Mouse (Mus musculus) layer of hippocampus, postnatal 14 days (tissue): ENCODE measurements around the gene Csnk1g2. TPM values are rescaled to one million over a fixed set of nuclear protein-coding genes. Genes with fewer than 3 reads are reported as not detected.

Source experiments
- DNase-seq, 2 experiments: peaks; one replicate each; pipeline ENCODE4 v3.0.0; 2021 to 2022; ENCODE audit warnings: low spot score in 2 of 2, mixed read lengths in 1 of 2
- long read RNA-seq, 2 experiments: library from polyadenylated mRNA; stranded (forward); transcript quantifications; one replicate each; pipeline ENCODE4 v2.0.0; 2021
- total RNA-seq, 2 experiments: library from RNA; stranded (reverse); gene quantifications; 2 replicates each; pipeline ENCODE4 v1.2.3; 2021

Csnk1g2 gene
- total RNA-seq, result 100 to 1,000 TPM; 176 to 180 TPM
- long read RNA-seq, experiment 1, transcript Csnk1g2-201 (11 exons, 2,348 nt), result major isoform, 15 of 193 reads
- long read RNA-seq, experiment 1, partial matches to known transcripts, result 14 of 193 reads
- long read RNA-seq, experiment 1, other reads (novel, unspliced or antisense), result 163 of 193 reads
- long read RNA-seq, experiment 2, transcript Csnk1g2-201 (11 exons, 2,348 nt), result major isoform, 24 of 199 reads
- long read RNA-seq, experiment 2, partial matches to known transcripts, result 10 of 199 reads
- long read RNA-seq, experiment 2, other reads (novel, unspliced or antisense), result 163 of 199 reads

DNA sequence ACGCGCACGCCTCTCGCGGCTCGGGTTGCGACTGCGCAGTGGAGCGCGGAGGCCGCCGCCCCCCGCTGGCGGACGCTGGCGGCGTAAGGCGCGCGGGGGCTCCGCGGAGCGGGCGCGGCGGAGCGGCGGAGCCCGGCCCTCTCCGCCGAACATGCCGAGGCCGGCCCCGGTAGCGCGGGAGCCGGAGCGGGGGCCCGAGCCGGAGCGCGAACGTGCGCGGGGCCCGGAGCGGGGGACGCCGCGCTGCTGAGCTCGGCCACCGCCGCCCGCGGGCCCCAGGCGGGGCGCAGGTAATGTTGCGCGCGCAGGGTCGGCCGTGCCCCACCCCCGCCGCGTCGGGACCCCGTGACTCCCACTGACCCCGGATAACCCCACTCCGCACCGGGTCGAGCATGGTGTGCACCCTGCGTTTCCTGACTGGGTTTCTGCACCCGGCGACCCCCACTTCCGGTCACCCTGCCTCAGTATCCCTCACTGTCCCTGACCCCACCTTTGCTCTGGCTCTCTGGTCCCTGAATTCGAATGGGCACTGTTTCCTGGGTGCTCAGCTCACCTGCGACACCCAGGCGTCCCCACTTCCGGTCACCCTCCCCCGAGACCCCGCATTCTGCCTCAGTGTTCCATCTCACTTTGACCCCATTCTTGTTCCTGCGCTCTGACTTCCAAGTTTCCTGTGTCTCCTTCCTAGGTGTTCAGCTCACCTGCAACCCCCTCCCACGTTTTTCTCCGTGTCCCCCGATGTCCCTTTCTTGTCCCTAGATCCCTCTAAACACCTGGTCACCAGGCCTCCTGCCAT lies at the start of gene Csnk1g2:
Gene Csnk1g2 (plus strand): TSS at position 178 of the 796 bp plus-strand sequence.
- DNase-seq, result peak; percentile 50 to 64

DNA sequence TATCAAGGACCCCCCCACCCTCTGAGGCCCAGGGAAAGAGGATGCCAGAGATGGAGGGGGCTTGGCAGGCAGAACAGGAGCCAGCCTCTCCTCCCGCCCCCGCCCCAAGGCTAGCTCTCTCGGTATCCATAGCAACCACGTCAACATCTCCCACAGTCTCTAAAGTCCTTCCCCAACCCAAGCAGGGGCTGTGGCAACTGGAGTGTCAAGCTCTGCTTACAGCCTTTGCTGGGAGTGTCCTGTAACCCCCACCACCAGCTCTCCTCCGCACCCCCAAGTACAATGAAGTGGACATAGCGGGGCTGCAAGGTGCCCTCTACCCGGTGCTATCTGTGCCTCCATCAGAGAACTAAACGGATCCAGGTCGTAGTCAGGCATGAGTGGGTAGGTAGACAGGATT lies 48.7 kb upstream of the Csnk1g2 start:
- DNase-seq, result no peak

DNA sequence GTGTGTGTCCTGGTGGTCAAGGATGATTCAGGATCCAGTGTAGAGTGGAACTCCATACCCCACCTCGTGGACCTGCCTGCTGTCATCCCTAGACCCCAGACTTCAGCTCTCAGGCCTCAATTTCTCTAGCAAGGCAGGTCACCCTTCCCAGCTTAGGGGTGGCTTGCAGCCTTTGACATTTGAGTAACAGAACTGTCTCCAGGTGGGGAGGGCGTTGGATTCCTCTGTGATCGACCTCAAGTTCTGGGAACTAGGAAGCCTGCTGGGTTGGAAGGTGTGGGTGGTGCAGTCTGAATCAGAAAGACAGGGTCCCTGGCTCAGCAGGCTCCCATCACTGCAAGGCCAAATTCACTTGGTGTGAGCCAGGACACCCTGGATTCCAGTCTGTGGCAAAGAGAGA lies 47.7 kb upstream of the Csnk1g2 start:
- DNase-seq, result no peak

DNA sequence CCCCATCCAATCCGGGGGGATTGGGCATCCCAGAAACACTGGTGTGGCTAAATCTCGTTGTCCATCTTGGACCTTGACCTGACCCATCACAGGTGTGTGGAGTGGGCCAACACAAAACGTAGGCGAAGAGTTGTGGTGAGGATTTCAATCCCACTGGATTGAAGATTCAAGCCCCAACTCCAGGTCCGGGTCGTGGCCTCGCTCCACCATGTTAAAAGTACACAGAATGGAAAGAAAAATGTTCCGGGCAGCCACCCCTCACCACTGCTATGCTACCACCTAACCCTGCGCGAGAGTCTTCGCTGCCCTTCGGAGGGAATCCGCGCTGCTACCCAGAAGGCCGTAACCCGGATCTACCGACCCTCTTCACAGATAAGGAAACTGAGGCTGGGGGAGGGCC lies 46.7 kb upstream of the Csnk1g2 start:
- DNase-seq, result no peak

DNA sequence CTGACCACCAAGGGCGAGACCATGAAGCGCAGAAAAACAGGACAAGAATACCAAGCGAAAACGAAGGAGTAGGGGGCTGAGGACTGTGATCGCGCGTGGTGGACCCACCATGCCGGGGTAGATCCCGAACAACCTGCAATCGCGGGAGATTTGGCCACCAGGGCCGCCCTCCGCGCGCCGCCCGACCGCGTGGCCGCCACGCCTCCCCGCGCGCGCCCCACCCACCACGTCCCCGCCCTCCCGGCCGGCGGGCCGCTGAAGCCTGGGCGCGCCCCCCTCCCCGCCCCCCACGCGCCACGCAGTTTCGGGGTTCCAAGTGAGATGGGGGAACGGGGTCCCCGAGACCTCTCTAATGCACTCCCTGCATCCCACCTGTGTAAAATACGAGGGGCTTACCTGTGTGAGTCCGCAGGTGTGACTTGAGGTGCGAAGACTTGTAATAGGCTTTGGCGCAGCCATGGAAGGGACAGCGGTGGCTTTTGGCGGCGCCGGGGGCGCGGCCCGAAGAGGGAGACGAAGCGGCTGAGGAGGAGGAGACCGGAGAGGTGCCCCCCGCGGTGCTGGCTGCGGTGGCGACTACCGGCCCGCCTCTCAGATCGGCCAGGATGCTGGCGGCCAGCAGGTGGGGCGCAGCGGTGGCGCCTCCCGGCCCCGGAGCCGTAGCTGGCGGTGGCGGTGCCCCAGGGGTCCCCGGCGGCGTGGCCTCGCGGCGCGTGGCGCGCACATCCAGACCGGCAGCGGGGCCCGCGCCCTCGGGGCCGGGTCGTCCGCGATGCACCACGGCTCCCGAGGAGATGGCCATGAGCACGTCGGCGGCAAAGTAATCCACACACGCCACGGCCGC lies 46.1 kb upstream of the Csnk1g2 start:
- DNase-seq, result no peak

DNA sequence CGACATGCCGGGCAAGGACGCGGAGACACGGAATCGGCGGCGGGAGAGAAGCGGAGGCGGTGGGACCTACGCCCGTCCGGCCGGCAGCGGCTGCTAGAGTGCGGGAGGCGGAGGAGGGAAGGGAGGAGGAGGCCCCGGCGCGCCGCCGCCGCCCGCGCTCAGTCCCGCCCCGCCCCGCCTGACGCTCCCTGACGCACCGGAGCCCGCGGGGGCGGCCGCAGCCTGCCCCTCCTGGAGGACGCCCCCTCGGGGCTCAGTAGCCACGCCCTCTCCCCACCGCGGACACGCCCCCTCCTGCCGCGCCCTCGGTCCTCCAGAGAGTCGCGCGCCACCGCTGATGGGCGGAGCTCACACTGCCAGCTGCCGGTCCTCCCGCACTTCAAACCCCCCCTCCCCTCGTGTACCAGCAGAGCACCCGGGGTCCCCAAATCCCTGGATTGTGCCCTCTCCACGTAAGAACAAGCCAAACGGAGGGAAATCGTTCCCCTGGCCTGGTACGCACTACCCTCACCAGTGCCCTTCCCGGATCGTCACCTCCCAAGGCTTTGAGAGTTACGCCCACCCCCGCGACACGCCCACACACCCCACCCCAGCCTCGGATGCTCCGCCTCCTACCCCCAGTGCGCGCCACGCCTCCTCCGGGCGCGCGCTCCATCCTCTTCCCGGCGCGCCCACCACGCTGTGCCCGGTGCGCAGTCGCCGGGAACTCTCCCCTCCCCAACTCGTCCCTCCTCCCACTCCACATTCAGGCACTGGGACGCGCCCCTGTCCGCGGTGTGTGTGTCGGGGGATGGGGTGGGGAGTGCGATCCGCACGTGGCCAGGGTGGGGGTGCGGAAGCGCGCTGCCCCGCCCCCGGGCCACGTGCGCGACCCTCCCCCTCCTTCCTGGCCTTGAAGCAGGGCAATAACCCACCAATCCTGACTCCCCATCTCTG lies 45.2 kb upstream of the Csnk1g2 start, which contains the start of gene Klf16:
Gene Klf16 (minus strand): TSS at position 127 of the 936 bp plus-strand sequence.
- peak; percentile 97 for DNase-seq

DNA sequence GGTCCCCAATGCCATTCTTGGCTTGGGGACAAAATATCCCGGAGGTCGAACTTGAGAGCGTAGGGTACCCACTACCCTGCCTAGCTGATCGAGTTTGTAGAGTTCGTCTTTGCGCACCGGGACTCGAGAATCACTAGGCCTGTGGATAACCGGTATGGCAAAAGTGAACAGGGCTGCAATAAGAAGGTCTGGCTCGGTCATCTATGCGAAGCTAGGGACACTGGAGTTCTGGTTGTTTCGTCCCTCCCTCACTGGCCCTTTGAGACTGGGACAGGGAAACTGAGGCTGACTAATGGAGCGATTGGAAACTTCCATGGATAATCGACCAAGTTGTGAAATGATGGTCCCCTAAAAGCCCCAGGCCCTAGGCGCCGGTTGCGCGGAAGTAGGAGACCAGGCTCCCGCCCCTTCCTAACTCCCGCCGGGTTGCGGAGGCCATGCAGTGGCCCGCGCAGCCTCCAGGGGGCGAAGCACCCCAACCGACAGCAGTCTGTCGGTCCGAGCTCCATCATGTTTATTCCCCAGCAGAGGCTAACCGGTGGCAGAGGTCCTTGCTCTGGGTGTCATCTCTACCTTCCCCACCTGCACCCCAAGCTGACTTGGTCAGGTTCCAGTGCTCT lies 44.4 kb upstream of the Csnk1g2 start:
- DNase-seq, result peak in 1 of 2 experiments; percentile 70

DNA sequence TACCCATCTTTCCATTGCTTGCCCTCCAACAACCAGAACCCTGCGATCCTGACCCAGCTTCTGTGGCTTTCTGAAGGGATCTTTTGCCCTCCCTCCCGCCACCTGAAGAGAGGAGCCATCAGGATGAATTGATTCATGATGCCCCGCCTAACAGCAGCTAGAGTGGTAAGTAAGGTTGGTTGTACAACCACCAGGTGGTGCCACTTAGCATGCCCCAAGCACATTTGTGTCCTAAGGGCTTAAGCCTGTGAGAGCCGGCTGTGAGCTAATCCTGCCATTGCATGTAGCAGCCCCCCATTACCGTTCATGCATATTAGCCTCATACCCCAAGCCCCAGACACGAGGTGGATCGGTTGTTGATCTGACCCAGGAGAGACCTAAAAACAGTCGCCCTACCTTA lies 43.7 kb upstream of the Csnk1g2 start:
- no peak for DNase-seq

DNA sequence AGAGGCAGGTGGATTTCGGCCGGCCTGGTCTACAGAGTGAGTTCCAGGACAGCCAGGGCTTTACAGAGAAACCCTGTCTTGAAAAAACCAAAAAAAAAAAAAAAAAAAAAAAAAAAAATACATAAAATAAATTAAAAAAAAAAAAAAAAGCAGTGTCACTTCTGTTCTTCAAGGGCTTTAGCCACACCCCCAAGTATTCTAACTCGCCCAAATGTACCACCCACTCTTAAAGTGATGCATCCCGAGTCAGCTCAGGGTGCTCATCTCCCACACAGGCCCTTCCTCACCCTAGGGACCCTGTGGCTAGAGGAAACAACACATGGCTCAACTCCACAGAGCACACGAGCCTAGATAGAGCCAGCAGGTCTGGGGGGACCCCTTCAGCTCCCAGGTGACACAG lies 39.6 kb upstream of the Csnk1g2 start:
- no peak for DNase-seq

DNA sequence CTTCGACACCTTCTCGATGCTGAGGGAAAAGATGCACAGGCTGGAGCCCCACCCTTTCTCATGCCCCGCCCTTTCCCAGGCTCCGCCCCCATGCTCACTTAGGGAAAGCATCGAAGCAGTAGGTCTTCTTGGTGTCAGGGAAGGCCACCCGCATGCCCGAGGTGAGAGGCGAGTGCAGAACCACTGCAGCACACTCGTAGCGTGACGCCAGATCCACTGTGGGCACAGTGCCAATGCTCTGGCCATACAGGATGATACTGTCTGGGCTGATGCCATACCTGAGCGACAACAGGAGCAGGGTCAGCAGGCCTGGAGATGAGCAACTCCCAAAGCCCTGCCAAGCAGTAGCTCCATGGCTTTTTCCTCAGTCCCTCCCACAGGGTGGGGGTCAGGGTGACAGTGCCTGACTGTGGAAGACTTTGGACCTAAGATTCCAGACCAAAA lies 38.6 kb upstream of the Csnk1g2 start:
- no peak for DNase-seq

DNA sequence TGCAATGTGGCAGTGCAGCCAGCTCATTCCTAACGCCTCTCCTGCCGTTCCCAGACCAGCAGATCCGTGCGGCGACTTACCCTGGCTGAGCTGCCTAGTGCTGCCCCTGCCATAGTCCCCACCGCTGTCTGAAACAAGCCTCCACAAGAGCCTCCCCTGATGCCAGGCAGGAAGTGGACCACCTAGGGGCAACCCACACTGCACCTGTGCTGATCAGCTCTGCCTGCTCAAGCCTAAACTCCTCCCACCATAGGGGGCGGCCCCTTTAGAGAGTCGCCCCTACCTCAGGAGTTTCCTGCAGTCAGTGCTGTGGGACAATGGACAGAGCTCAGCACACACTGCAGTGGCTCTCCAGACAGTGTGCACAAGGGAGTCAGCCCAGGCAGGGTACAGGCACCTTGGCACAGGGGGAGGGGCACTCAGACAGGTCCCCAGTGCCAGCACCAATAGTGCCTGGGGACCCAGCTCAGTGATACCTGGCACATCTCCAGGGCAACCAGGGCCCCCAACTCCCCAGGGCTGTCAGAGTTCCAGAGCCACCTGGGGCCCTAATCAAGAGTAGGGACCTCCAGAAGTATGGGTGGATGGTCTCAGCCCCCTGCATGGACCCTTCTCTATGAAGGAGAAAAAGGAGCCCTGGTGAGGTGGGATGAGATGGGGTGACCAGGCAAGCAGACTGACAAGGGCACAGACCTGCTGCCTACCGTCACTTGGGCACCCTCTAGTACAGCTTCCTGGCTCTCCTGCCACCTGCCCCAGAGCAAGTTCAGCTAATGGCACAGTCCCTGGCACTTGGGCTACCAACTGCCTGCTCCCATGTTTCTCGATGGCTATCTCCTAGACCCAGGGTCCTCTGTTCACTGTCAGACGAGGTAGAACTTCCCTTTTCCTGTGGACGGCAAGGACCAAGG lies 37.7 kb upstream of the Csnk1g2 start:
- no peak for DNase-seq

DNA sequence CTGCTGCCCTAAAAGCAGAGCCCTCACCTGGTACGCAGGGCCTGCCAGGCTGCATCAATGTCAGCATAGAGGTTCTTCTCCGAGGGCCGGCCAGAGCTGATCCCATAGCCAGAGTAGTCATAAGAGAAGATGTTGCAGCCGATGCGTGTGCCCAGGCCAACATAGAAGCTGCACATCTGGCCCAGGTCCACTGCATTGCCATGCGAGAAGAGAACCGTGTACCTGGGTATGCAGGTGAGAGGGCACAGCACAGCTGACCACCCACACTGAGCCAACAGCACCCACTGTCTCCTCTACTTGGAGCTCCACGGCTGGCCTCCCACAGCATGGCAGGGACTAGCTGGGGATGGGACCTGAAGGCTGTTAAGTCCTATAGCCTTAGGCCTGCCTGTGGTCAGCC lies 37.1 kb upstream of the Csnk1g2 start:
- DNase-seq, result no peak

DNA sequence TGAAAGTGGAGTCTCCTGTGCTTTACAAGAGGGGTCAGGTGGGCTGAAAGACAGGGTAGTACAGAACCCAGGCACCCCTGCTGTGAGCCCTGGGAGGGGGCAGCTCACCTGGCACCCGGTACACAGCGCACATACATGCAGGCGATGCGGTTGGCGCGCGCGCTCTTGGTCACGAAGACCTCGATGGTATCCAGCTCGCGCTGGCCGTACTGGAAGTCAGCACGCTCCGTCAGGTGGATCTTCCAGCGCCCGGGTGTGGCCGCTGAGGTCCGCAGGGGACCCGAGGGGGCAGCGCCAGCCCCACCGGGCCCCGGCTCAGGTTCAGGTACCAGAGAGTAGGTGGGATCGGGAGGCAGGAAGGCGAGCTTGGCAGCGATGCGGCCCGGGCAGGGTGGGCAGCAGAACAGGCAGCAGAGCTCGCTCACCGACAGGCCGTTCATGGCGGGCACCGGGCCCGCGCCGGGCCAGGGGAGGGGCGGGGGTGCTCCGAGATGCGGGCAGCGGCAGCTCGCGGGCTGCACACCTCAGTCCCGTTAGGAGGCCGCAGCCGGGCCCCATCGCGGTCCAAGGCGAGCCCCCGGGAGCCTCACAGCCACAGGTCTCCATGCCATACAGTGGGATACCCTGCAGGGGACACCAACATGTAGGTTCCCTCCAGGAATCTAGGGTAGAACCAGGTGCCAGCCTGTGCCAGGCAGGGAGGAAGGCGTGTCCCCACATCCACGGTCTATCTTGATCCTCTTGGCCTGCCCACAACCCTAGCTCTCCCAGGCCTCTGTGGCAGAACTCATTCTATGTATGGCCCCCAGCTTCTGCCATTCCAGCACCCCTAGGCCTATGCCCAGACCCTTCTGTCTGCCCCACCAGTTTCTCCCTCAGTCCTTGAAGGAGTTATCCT lies 36.0 kb upstream of the Csnk1g2 start:
- no peak for DNase-seq

DNA sequence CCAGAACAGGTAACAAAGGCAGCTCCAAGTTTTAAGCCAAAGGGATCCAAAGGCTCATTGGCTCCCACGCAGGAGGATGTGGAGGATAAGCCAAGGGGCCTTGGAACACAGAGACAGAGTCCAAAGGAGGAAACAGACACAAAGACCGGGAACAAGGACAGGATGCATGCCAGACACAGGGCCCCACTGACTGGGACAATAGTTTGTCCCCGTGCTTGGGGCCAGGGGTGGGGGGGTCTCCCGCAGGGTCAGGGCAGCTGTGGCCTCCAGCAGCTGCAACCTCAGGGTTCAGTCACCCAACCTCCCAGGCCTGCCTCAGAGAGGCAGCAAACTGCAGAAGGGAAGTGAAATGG lies 35.4 kb upstream of the Csnk1g2 start:
- no peak for DNase-seq

DNA sequence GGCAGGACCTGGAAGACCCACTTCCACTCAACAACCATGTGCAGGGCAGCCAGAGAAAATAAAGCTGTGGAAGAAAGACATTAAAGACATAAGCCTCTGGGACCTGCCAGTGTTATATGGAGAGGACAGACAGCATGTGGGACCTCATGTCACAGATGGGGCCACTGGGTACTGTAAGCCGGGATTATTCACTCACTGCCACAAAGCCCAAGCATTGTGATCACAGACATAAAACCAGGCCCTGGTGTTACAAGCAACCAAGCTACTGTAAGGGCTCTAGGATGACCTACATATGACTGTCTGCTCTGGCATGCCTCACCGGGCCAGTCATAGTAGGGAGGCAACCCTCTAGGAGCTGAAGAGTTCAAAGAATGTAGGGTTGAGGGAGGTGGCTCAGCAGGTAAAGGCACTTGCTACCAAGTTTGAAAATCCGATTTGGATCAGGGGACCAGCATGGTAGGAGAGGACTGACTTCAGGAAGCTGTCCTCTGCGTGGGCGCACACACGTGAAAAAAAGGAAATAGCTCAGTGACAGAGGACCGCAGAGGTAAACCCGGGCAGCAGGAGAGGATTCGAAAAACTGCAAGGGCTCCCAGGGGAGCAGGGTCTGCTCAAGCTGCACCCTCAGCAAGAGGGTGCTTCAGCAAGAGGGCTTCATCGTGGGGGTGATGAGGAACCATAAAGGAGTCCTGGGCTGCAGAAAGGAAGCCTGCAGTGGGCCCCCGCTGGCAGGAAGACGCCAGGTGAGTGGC lies 33.3 kb upstream of the Csnk1g2 start:
- DNase-seq, result no peak

DNA sequence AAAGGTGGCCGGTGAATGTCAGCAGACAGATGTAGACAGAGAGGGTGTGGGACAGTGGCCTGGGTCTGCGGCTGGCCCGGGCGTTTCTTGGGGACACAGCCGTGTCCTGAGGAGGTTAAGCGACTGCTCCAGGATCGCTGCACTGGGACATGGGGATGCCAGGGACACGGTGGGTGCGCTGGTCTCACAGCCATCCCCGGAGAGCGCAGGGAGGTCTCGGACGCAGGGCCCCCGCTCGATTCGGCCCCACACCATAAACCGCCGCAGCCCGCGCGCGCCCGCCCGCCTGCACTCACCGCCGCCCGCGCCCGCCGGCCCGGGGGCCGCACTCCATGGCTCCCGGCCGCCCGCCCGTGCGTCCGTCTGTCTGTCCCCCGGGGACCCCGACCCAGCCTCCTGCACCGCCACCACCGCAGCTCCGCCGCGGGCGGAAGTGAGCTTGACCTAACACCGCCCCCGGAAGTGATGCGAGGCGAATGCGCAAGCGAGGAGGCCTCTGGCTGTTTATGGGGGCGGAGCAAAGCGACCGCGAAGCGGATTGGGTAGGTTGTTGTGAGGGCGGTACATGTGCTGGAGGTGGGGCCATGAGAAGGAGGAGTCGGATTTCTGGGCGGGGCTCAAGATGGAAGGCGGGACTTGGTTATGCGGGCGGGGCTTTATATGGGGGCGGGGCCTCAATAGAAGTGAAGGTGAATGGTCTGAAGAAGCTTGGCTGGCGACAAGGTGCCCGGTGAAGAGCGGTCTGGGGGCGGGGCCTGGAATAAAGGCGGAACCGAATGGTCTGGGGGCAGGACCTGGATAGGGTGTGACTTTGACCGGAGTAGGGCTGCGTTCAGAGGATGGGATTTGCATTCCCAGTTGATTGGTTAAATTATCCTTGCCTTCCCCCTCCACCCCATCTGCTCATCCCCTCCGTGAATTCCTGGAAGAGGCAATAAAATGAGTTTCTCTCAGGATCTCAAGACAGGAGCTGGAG lies 32.5 kb upstream of the Csnk1g2 start, which contains the start of gene Abhd17a:
Gene Abhd17a (minus strand): TSS at position 463 of the 976 bp plus-strand sequence.
- DNase-seq, result peak; percentile 85 to 94
